In the genomic region with DNA sequence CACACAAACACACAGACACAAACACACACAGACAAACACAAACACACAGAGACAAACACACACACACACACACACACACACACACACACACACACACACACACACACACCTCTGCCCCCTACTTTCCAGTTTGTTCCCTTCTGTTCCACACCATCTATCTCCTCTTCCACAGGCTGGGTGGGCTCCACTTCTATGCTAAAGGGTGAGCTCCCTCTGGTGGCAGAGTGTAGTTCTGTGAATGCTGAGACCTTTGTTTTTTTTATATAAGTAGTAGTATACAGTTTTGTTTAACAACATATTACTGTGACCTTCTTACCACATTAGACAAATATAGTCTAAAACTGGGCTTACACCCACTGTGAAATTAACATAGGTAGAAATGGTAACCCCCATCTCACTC, we compare ENCODE assay signal across 8 mouse cellular contexts.
DNase-seq lines count a peak whose midpoint lies in the region; ATAC-seq lines count a peak whose summit lies in the region.

No protein-coding gene starts in this region.

- no peaks in the 10 kb centered on the region for H3K9me3 ChIP-seq in hindbrain, embryonic 14.5 days (ENCODE audit: control insufficient read depth, low read length)
- no peaks in the 10 kb centered on the region for H3K9me3 ChIP-seq in hindbrain, embryonic 13.5 days
- H3K9me3 ChIP-seq in forebrain, embryonic 15.5 days: no peaks in the 10 kb centered on the region

- no peaks in the 10 kb centered on the region for H3K27me3 ChIP-seq in hindbrain, embryonic 14.5 days (ENCODE audit: control insufficient read depth, insufficient read depth, low read length)
- no peaks in the 10 kb centered on the region for H3K27me3 ChIP-seq in hindbrain, embryonic 13.5 days
- no peaks in the 10 kb centered on the region for H3K27me3 ChIP-seq in forebrain, embryonic 15.5 days

- H3K4me3 ChIP-seq in hindbrain, embryonic 14.5 days (replicated peaks; ENCODE audit: low read length): no peak overlapping the region
- no peak overlapping the region for H3K4me3 ChIP-seq in hindbrain, embryonic 13.5 days
- H3K4me3 ChIP-seq in forebrain, embryonic 15.5 days: no peak overlapping the region

- H3K9ac ChIP-seq in hindbrain, embryonic 14.5 days: no peak overlapping the region
- no peak overlapping the region for H3K9ac ChIP-seq in hindbrain, embryonic 13.5 days
- H3K9ac ChIP-seq in forebrain, embryonic 15.5 days (replicated peaks): no peak overlapping the region

- H3K4me2 ChIP-seq in hindbrain, embryonic 14.5 days (replicated peaks): no peak overlapping the region
- no peak overlapping the region for H3K4me2 ChIP-seq in hindbrain, embryonic 13.5 days
- no peak overlapping the region for H3K4me2 ChIP-seq in forebrain, embryonic 15.5 days (replicated peaks)

- H3K36me3 ChIP-seq in hindbrain, embryonic 14.5 days (replicated peaks; ENCODE audit: control insufficient read depth, insufficient read depth): no peaks in the 10 kb centered on the region
- H3K36me3 ChIP-seq in hindbrain, embryonic 13.5 days: no peaks in the 10 kb centered on the region
- no peaks in the 10 kb centered on the region for H3K36me3 ChIP-seq in forebrain, embryonic 15.5 days

- no peak overlapping the region for H3K27ac ChIP-seq in hindbrain, embryonic 14.5 days
- H3K27ac ChIP-seq in hindbrain, embryonic 13.5 days: no peak overlapping the region
- no peak overlapping the region for H3K27ac ChIP-seq in forebrain, embryonic 15.5 days (replicated peaks)

- DNase-seq in hindbrain, embryonic 14.5 days (ENCODE audit: low spot score): peak; percentile 54
- peak; percentile 62 to 73 for DNase-seq in layer of hippocampus, postnatal 10 days (ENCODE audit: low spot score in 2 of 2)
- peak; percentile 53 for DNase-seq in mesoderm, embryonic 11.5 days (ENCODE audit: low read depth, low spot score)
- peak; percentile 14 to 28 for DNase-seq in thymus, postnatal 36 days

- H3K4me1 ChIP-seq in hindbrain, embryonic 14.5 days (replicated peaks; ENCODE audit: control insufficient read depth, insufficient read depth, low read length): no peaks in the 10 kb centered on the region
- H3K4me1 ChIP-seq in hindbrain, embryonic 13.5 days (replicated peaks): no peaks in the 10 kb centered on the region
- no peaks in the 10 kb centered on the region for H3K4me1 ChIP-seq in forebrain, embryonic 15.5 days

- ATAC-seq in hindbrain, embryonic 14.5 days (ENCODE audit: low FRiP score): no peak
- ATAC-seq in hindbrain, embryonic 13.5 days (ENCODE audit: low FRiP score): no peak
- ATAC-seq in CD4-positive, CD25-positive, alpha-beta regulatory T cell, adult 4 months: peak; percentile 27
- peak; percentile 14 for ATAC-seq in activated CD4-positive, CD25-positive, alpha-beta regulatory T cell, adult 4 months
- ATAC-seq in forebrain, embryonic 15.5 days (replicated peaks): 0 out of 2 replicates have a peak, but pooled peaks have one; percentile 55

Comparison
In these comparisons a context has a peak if more than half of its experiments do, and no peak if none do; other contexts are left out.
1. ATAC-seq: peak in CD4-positive, CD25-positive, alpha-beta regulatory T cell, adult 4 months (single experiment), activated CD4-positive, CD25-positive, alpha-beta regulatory T cell, adult 4 months (single experiment) and forebrain, embryonic 15.5 days (single experiment); none in hindbrain, embryonic 14.5 days (single experiment) and hindbrain, embryonic 13.5 days (single experiment).
2. Peak in every context shown above with its lines, with median percentiles within 50 percentile points of each other: DNase-seq.